Comparison of ENCODE assay signal across 21 mouse cellular contexts in genomic region chr7:35372483-35373017, GRCm38 (mm10). TPM values are rescaled to one million over a fixed set of nuclear protein-coding genes. Genes with fewer than 3 reads are reported as not detected.
DNase-seq lines count a peak whose midpoint lies in the region; ATAC-seq and TF ChIP-seq lines count a peak whose summit lies in the region.
"Had no signal": no experiment of that assay in that cellular context is flagged by ENCODE, and none has a peak within 500 bp of the region (broad histone marks: within the 10 kb centered on the region; RNA-seq: fewer than 3 reads in every experiment).

No protein-coding gene starts in this region.

- ATAC-seq in kidney, embryonic 16.5 days (ENCODE audit: low FRiP score, low TSS enrichment) = peak; percentile 37
- ATAC-seq in intestine, embryonic 14.5 days (replicated peaks; ENCODE audit: low FRiP score, low TSS enrichment, low read depth) = peak; percentile 93
- ATAC-seq in stomach, embryonic 14.5 days (ENCODE audit: insufficient number of reproducible peaks, insufficient read depth, low FRiP score, low read depth) = peak; percentile 87

- H3K79me2 ChIP-seq in MEL (ENCODE audit: control insufficient read depth, insufficient read depth, low read length, poor library complexity) = no peaks in the 10 kb centered on the region

- no peak for TF ChIP-seq POLR2A in MEL (IDR thresholded peaks at IDR 0.05; ENCODE audit: control insufficient read depth in 1 of 2, insufficient read depth in 1 of 2, low read depth in 1 of 2, low read length in 2 of 2, poor library complexity in 1 of 2)

- no peak for TF ChIP-seq CTCF in MEL (IDR thresholded peaks at IDR 0.05 in 2 of 3, conservative IDR thresholded peaks at IDR 0.05 in 1 of 3; ENCODE audit: control insufficient read depth in 1 of 3, insufficient read depth in 1 of 3, low read depth in 2 of 3, low read length in 3 of 3, poor library complexity in 1 of 3, severe bottlenecking in 1 of 3)

- peak overlapping the region; percentile 82 for H3K27ac ChIP-seq in kidney, embryonic 16.5 days (ENCODE audit: low read length)
- peak overlapping the region; percentile 87 for H3K27ac ChIP-seq in MEL (ENCODE audit: control insufficient read depth, low read depth, low read length)
- peak overlapping the region; percentile 86 for H3K27ac ChIP-seq in intestine, embryonic 14.5 days (ENCODE audit: low read depth)
- H3K27ac ChIP-seq in stomach, embryonic 14.5 days (ENCODE audit: low read length) = peak overlapping the region; percentile 69; the same call in 1 of the 2 replicates
- H3K27ac ChIP-seq: embryonic facial prominence, embryonic 10.5 days; gastrocnemius, adult 2 months; hindbrain, embryonic 12.5 days; layer of hippocampus, adult 2 months; limb, embryonic 15.5 days; midbrain, embryonic 12.5 days; neural tube, embryonic 12.5 days had no signal

- H3K4me2 ChIP-seq in kidney, embryonic 16.5 days (replicated peaks; ENCODE audit: low read depth, low read length) = no peak overlapping the region
- H3K4me2 ChIP-seq in intestine, embryonic 14.5 days (ENCODE audit: low read length) = no peak overlapping the region; the same call in 1 of the 2 replicates
- H3K4me2 ChIP-seq in stomach, embryonic 14.5 days (replicated peaks; ENCODE audit: low read depth, low read length) = no peak overlapping the region
- H3K4me2 ChIP-seq: hindbrain, embryonic 12.5 days; limb, embryonic 15.5 days; lung, embryonic 14.5 days; midbrain, embryonic 12.5 days; neural tube, embryonic 12.5 days had no signal

- no peak for DNase-seq in kidney, adult 9 months
- DNase-seq in MEL (ENCODE audit: low read depth, low spot score) = peak; percentile 75
- DNase-seq in intestine, embryonic 14.5 days (ENCODE audit: low spot score) = peak; percentile 70
- no peak for DNase-seq in heart, adult 11 months
- no peak for DNase-seq in thymus, postnatal 0 days (ENCODE audit: low spot score)
- DNase-seq: adrenal gland, adult 8-10 months; cerebellum, adult 8-10 months; gastrocnemius, adult 2 months; right cerebral cortex, adult 18-20 months; spleen, adult 18-20 months; thymus, postnatal 25 days had no signal

- peaks cover 22% of the 10 kb centered on the region for H3K4me1 ChIP-seq in kidney, embryonic 16.5 days (ENCODE audit: insufficient read depth, low read length)
- peaks cover 7 to 18% of the 10 kb centered on the region in 2 experiments for H3K4me1 ChIP-seq in MEL (ENCODE audit: control insufficient read depth in 1 of 2, insufficient read depth in 2 of 2, low read length in 2 of 2)
- no peaks in the 10 kb centered on the region for H3K4me1 ChIP-seq in intestine, embryonic 14.5 days (replicated peaks; ENCODE audit: control insufficient read depth, insufficient read depth, low read length)
- H3K4me1 ChIP-seq in stomach, embryonic 14.5 days (ENCODE audit: control insufficient read depth, insufficient read depth, low read length) = no peaks in the 10 kb centered on the region; the same call in 1 of the 2 replicates
- H3K4me1 ChIP-seq: limb, embryonic 15.5 days; neural tube, embryonic 12.5 days had no signal

- H3K9me3 ChIP-seq in kidney, embryonic 16.5 days (ENCODE audit: low read length) = 0 out of 2 replicates have a peak, but pooled peaks cover 3% of the 10 kb centered on the region
- H3K9me3 ChIP-seq in MEL (replicated peaks; ENCODE audit: insufficient read depth, low read length) = no peaks in the 10 kb centered on the region
- no peaks in the 10 kb centered on the region for H3K9me3 ChIP-seq in intestine, embryonic 14.5 days (ENCODE audit: control insufficient read depth, low read length)
- no peaks in the 10 kb centered on the region for H3K9me3 ChIP-seq in stomach, embryonic 14.5 days (ENCODE audit: control insufficient read depth, low read depth, low read length)
- H3K9me3 ChIP-seq: hindbrain, embryonic 12.5 days; limb, embryonic 15.5 days; midbrain, embryonic 12.5 days; neural tube, embryonic 12.5 days had no signal

- H3K9ac ChIP-seq in kidney, embryonic 16.5 days (replicated peaks; ENCODE audit: low read length) = no peak overlapping the region
- H3K9ac ChIP-seq in MEL (ENCODE audit: control insufficient read depth, low read depth, low read length, poor library complexity, severe bottlenecking) = peak overlapping the region; percentile 43; the same call in 1 of the 2 replicates
- no peak overlapping the region for H3K9ac ChIP-seq in intestine, embryonic 14.5 days (ENCODE audit: low read length)
- H3K9ac ChIP-seq in stomach, embryonic 14.5 days (replicated peaks; ENCODE audit: low read depth, low read length) = no peak overlapping the region
- H3K9ac ChIP-seq: hindbrain, embryonic 12.5 days; limb, embryonic 15.5 days; lung, embryonic 14.5 days; midbrain, embryonic 12.5 days; neural tube, embryonic 12.5 days had no signal

- TF ChIP-seq EP300 in MEL (IDR thresholded peaks at IDR 0.05; ENCODE audit: low read depth in 1 of 2, low read length in 2 of 2) = no peak

- H3K27me3 ChIP-seq in kidney, embryonic 16.5 days (ENCODE audit: insufficient read depth, low read length) = no peaks in the 10 kb centered on the region
- no peaks in the 10 kb centered on the region for H3K27me3 ChIP-seq in MEL (ENCODE audit: control insufficient read depth in 1 of 2, insufficient read depth in 2 of 2, low read length in 2 of 2)
- H3K27me3 ChIP-seq in intestine, embryonic 14.5 days (replicated peaks; ENCODE audit: control insufficient read depth, insufficient read depth, low read length) = no peaks in the 10 kb centered on the region
- H3K27me3 ChIP-seq in stomach, embryonic 14.5 days (ENCODE audit: control insufficient read depth, insufficient read depth, low read length) = no peaks in the 10 kb centered on the region
- H3K27me3 ChIP-seq: hindbrain, embryonic 12.5 days; limb, embryonic 15.5 days; midbrain, embryonic 12.5 days; neural tube, embryonic 12.5 days had no signal

- H3K4me3 ChIP-seq in kidney, embryonic 16.5 days (ENCODE audit: low read length) = no peak overlapping the region
- H3K4me3 ChIP-seq in MEL (ENCODE audit: control insufficient read depth in 1 of 2, insufficient read depth in 1 of 2, low read depth in 2 of 2, low read length in 2 of 2) = peak overlapping the region; percentile 10 to 53
- no peak overlapping the region for H3K4me3 ChIP-seq in intestine, embryonic 14.5 days (ENCODE audit: low read depth, low read length)
- H3K4me3 ChIP-seq in stomach, embryonic 14.5 days (ENCODE audit: low read depth, low read length) = no peak overlapping the region
- H3K4me3 ChIP-seq: embryonic facial prominence, embryonic 10.5 days; gastrocnemius, adult 2 months; hindbrain, embryonic 12.5 days; layer of hippocampus, adult 2 months; limb, embryonic 15.5 days; midbrain, embryonic 12.5 days; neural tube, embryonic 12.5 days had no signal

- no peaks in the 10 kb centered on the region; the same call in 1 of the 2 replicates for H3K36me3 ChIP-seq in kidney, embryonic 16.5 days (ENCODE audit: insufficient read depth, low read length)
- H3K36me3 ChIP-seq in MEL (ENCODE audit: control insufficient read depth in 1 of 2, insufficient read depth in 2 of 2, low read length in 2 of 2) = peaks cover 0 to 13% of the 10 kb centered on the region in 2 experiments; a peak in 2 of 4 replicates
- peaks cover 8% of the 10 kb centered on the region; the same call in 1 of the 2 replicates for H3K36me3 ChIP-seq in intestine, embryonic 14.5 days (ENCODE audit: control insufficient read depth, insufficient read depth, low read length)
- H3K36me3 ChIP-seq in stomach, embryonic 14.5 days (ENCODE audit: control insufficient read depth, insufficient read depth, low read length) = no peaks in the 10 kb centered on the region
- H3K36me3 ChIP-seq: hindbrain, embryonic 12.5 days; limb, embryonic 15.5 days; midbrain, embryonic 12.5 days; neural tube, embryonic 12.5 days had no signal

- no peak for TF ChIP-seq RAD21 in MEL (IDR thresholded peaks at IDR 0.05; ENCODE audit: low read depth, low read length)

- WGBS in kidney, embryonic 16.5 days = 73% methylated on average over 14 of the region's 14 CpGs
- WGBS in intestine, embryonic 14.5 days = 70% methylated on average over 14 of the region's 14 CpGs
- 66% methylated on average over 14 of the region's 14 CpGs for WGBS in stomach, embryonic 14.5 days

RNA-seq across cellular contexts. Expression of gene Faap24, which starts 24.1 kb away (rescaled TPM):
- 16.9 and 17.8 TPM in 2 replicates for polyA plus RNA-seq in kidney, embryonic 16.5 days (2015; fragmentation: Nextera tagmentation; extraction: Ambion mirVana)
- 11.9 and 15.3 TPM in 2 replicates for total RNA-seq in MEL (2012; rRNA removed)
- polyA plus RNA-seq in MEL (2012; ENCODE audit: insufficient read depth in 1 of 2, insufficient read length in 2 of 2, low read depth in 1 of 2, low replicate concordance in 2 of 2, missing spikeins in 1 of 2) = 10 to 100 TPM in 1 of 2 experiments, not detected in 1; 26.7 TPM
- 18.1 and 21.3 TPM in 2 replicates for polyA plus RNA-seq in intestine, embryonic 14.5 days (2014; fragmentation: Nextera tagmentation; extraction: Ambion mirVana)
- polyA plus RNA-seq in stomach, embryonic 14.5 days (2014; fragmentation: Nextera tagmentation; extraction: Ambion mirVana) = 14.4 and 16.4 TPM in 2 replicates
- polyA plus RNA-seq in thymus, postnatal 0 days (2015; fragmentation: Nextera tagmentation; extraction: Ambion mirVana) = 30.7 and 35.4 TPM in 2 replicates

RNA-seq across cellular contexts. Expression of gene Cep89, which starts 24.3 kb away (rescaled TPM):
- polyA plus RNA-seq in kidney, embryonic 16.5 days (2015; fragmentation: Nextera tagmentation; extraction: Ambion mirVana) = 63.7 and 73.2 TPM in 2 replicates
- 13.1 and 15.8 TPM in 2 replicates for total RNA-seq in MEL (2012; rRNA removed)
- polyA plus RNA-seq in MEL (2012; ENCODE audit: insufficient read depth in 1 of 2, insufficient read length in 2 of 2, low read depth in 1 of 2, low replicate concordance in 2 of 2, missing spikeins in 1 of 2) = 10 to 100 TPM in 1 of 2 experiments, not detected in 1; 44.5 TPM
- 42.4 and 45.5 TPM in 2 replicates for polyA plus RNA-seq in intestine, embryonic 14.5 days (2014; fragmentation: Nextera tagmentation; extraction: Ambion mirVana)
- polyA plus RNA-seq in stomach, embryonic 14.5 days (2014; fragmentation: Nextera tagmentation; extraction: Ambion mirVana) = 39.6 and 46.6 TPM in 2 replicates
- polyA plus RNA-seq in thymus, postnatal 0 days (2015; fragmentation: Nextera tagmentation; extraction: Ambion mirVana) = 28.5 and 30.8 TPM in 2 replicates

RNA-seq across cellular contexts. Expression of gene Rhpn2, which starts 38.6 kb away (rescaled TPM):
- 16.3 TPM in 2 replicates for polyA plus RNA-seq in kidney, embryonic 16.5 days (2015; fragmentation: Nextera tagmentation; extraction: Ambion mirVana)
- total RNA-seq in MEL (2012; rRNA removed) = 0.46 and 0.58 TPM in 2 replicates
- polyA plus RNA-seq in MEL (2012; ENCODE audit: insufficient read depth in 1 of 2, insufficient read length in 2 of 2, low read depth in 1 of 2, low replicate concordance in 2 of 2, missing spikeins in 1 of 2) = 1 to 10 TPM in 1 of 2 experiments, not detected in 1; 1.2 TPM
- polyA plus RNA-seq in intestine, embryonic 14.5 days (2014; fragmentation: Nextera tagmentation; extraction: Ambion mirVana) = 48.6 and 48.7 TPM in 2 replicates
- polyA plus RNA-seq in stomach, embryonic 14.5 days (2014; fragmentation: Nextera tagmentation; extraction: Ambion mirVana) = 24.1 and 24.9 TPM in 2 replicates
- 0.89 and 1.2 TPM in 2 replicates for polyA plus RNA-seq in thymus, postnatal 0 days (2015; fragmentation: Nextera tagmentation; extraction: Ambion mirVana)
- total RNA-seq: megakaryocyte progenitor cell, adult 5-6 weeks had no signal

RNA-seq across cellular contexts. Expression of gene Gpatch1, which starts 54.3 kb away (rescaled TPM):
- polyA plus RNA-seq in kidney, embryonic 16.5 days (2015; fragmentation: Nextera tagmentation; extraction: Ambion mirVana) = 19.6 and 19.9 TPM in 2 replicates
- 7.9 and 8.5 TPM in 2 replicates for total RNA-seq in MEL (2012; rRNA removed)
- 10 to 100 TPM in 1 of 2 experiments, not detected in 1; 13.4 TPM for polyA plus RNA-seq in MEL (2012; ENCODE audit: insufficient read depth in 1 of 2, insufficient read length in 2 of 2, low read depth in 1 of 2, low replicate concordance in 2 of 2, missing spikeins in 1 of 2)
- 16.9 and 18.3 TPM in 2 replicates for polyA plus RNA-seq in intestine, embryonic 14.5 days (2014; fragmentation: Nextera tagmentation; extraction: Ambion mirVana)
- polyA plus RNA-seq in stomach, embryonic 14.5 days (2014; fragmentation: Nextera tagmentation; extraction: Ambion mirVana) = 17.3 TPM in 2 replicates
- polyA plus RNA-seq in thymus, postnatal 0 days (2015; fragmentation: Nextera tagmentation; extraction: Ambion mirVana) = 15.6 and 16.8 TPM in 2 replicates

Comparison
In these comparisons a context has a peak if more than half of its experiments do, and no peak if none do; other contexts are left out.
1. ATAC-seq: peak in every context shown above with its lines; median percentile 93 in intestine, embryonic 14.5 days; 87 in stomach, embryonic 14.5 days; 37 in kidney, embryonic 16.5 days.
2. H3K4me3 ChIP-seq: peak in MEL (2 of 2); none in kidney, embryonic 16.5 days (single experiment), intestine, embryonic 14.5 days (single experiment) and stomach, embryonic 14.5 days (single experiment).
3. DNase-seq: peak in MEL (single experiment) and intestine, embryonic 14.5 days (single experiment); none in kidney, adult 9 months (single experiment), heart, adult 11 months (single experiment) and thymus, postnatal 0 days (single experiment).
4. Peak in every context shown above with its lines, with median percentiles within 50 percentile points of each other: H3K27ac ChIP-seq.